Mouse (Mus musculus): ENCODE measurements around the gene Secisbp2. TPM values are rescaled to one million over a fixed set of nuclear protein-coding genes. Genes with fewer than 3 reads are reported as not detected.

Gene Secisbp2
- polyA plus RNA-seq, 1 experiment, result 21.3 TPM

DNA sequence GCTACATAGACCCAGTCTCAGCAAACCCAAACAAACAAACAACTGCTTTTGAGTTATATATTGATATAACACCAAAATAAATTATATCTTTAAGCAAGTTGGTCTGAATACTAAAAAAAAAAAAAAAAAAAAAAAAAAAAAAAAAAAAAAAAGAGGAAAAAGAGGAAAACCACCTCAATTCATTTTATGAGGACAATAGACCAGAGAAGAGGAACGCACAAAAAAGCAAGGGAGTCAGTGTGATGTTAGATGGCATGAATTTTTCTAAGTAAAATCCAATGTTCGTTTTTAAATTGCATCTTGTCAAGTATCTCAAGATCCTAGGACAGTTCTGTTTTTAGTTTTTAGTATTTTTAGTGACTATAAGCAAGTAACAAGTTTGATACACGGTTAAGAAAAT is 10.1 kb upstream of the Secisbp2 start:
- no peak for TF ChIP-seq POLR2A (IDR thresholded peaks at IDR 0.05; ENCODE audit: borderline replicate concordance, extremely low read depth, low read depth, low read length)
- TF ChIP-seq CTCF (IDR thresholded peaks at IDR 0.05; ENCODE audit: insufficient read depth, low read length), result no peak
- no peak for DNase-seq
- 82% methylated on average over 3 of the region's 3 CpGs for WGBS
- Histone ChIP-seq H3K4me1 (ENCODE audit: control insufficient read depth, insufficient read depth, low read length) (peaks cover 8% of the 10 kb centered on the region), H3K4me3 (replicated peaks; ENCODE audit: extremely low read depth, low read depth, low read length) (no peak overlapping the region)

DNA sequence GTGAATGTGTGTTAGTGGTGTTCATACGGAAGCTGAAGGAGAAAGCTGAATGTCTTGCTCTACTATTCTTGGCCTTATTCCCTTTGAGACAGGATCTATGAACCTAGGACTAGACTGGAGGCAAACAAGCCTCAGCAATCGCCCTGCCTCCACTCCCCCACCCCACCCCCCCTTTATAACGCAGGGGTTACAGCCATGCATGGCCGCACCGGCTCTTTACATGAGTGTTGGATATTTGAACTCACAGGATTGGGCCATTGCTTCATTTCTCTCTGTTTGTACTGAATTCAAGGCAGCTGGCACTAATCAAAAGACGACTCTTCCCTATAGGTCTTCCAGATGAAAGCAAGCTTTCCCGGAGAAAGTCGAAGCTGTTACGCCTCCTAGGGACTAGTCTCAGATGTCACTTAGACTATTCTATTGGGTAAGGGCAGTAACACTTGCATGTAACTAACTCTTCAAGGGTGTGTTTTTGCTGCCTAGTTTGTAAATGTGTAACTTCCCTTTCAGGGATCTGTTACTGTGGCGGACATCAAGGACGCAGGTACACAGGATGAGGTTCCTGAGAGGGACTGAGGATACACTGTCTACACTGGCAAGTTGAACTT is 9.2 kb upstream of the Secisbp2 start:
- TF ChIP-seq POLR2A (IDR thresholded peaks at IDR 0.05; ENCODE audit: borderline replicate concordance, extremely low read depth, low read depth, low read length), result no peak
- no peak for TF ChIP-seq CTCF (IDR thresholded peaks at IDR 0.05; ENCODE audit: insufficient read depth, low read length)
- 37% methylated on average over 11 of the region's 11 CpGs for WGBS
- no peak overlapping the region for H3K4me3 ChIP-seq (replicated peaks; ENCODE audit: extremely low read depth, low read depth, low read length)
- H3K4me1 ChIP-seq (ENCODE audit: control insufficient read depth, insufficient read depth, low read length), result peaks cover 8% of the 10 kb centered on the region
- DNase-seq, result no peak

- H3K4me1 ChIP-seq (ENCODE audit: control insufficient read depth, insufficient read depth, low read length), result peaks cover 8% of the 10 kb centered on the region
- peak overlapping the region; percentile 59 for H3K4me3 ChIP-seq (replicated peaks; ENCODE audit: extremely low read depth, low read depth, low read length)
- no peak for DNase-seq
- TF ChIP-seq CTCF (IDR thresholded peaks at IDR 0.05; ENCODE audit: insufficient read depth, low read length) (no peak), POLR2A (IDR thresholded peaks at IDR 0.05; ENCODE audit: borderline replicate concordance, extremely low read depth, low read depth, low read length) (no peak)
- 42% methylated on average over 20 of the region's 20 CpGs for WGBS
Observed at GRCm38 (mm10) chr13:51643924-51644828, 7.3 kb upstream of the Secisbp2 start.

DNA sequence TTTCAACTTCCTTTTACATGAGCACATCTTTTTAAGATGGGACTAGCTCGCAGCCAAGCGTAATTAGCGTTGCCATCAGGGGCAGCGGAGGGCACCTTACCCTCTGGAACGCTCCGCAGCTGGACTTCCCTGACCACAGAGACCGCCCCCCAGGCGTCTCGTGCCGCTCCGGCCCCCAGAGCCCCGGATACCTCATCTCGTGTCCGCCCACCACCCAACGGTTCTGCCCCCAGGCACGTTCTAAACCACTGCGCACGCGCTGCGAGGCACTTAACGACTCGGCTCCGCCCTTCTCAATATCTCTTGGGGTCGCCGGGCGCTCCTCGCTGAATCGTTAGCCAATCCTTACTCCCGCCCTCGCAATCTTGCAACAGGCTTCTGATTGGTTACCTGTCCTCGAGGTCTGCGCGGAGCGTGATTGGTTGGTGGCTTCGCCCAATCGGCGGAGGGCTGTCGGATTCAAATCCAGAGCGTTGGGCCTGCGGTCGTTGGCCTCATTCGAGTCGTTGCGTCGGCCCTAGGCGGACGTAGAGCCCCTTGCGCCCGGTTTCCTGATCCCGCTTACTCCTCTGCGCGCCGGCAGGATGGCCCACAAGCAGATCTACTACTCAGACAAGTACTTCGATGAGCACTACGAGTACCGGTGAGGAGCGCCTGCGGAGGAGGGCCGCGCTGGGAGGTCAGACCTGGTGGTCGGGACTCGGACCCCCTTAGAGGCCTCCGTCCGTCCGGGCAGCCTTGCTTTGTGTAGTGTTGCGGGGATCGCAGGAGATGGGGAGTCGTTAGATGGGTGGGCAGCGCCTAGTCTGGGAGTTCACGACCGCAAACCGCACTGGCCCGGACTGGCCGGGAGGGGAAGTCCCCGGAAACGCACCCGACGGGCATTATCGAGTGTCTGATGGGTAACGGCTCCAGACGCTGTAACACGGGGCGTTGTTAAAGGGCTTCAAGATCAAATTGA is 6.4 kb upstream of the Secisbp2 start, which contains the start of gene Cks2:
Gene Cks2 (plus strand): TSS at position 404 of the 961 bp plus-strand sequence.
- under 1% methylated on average over 83 of the region's 83 CpGs for WGBS
- peak within 1 kb of the TSS; percentile 60 for H3K4me3 ChIP-seq (replicated peaks; ENCODE audit: extremely low read depth, low read depth, low read length)
- H3K4me1 ChIP-seq (ENCODE audit: control insufficient read depth, insufficient read depth, low read length), result peaks cover 8% of the 10 kb centered on the region
- DNase-seq, result peak; percentile 96
- no peak for TF ChIP-seq CTCF (IDR thresholded peaks at IDR 0.05; ENCODE audit: insufficient read depth, low read length)
- TF ChIP-seq POLR2A (IDR thresholded peaks at IDR 0.05; ENCODE audit: borderline replicate concordance, extremely low read depth, low read depth, low read length), result peak; percentile 60; the same call in 1 of the 2 replicates

- Histone ChIP-seq H3K4me3 (replicated peaks; ENCODE audit: extremely low read depth, low read depth, low read length) (peak overlapping the region; percentile 60), H3K4me1 (ENCODE audit: control insufficient read depth, insufficient read depth, low read length) (peaks cover 9% of the 10 kb centered on the region)
- 2% methylated on average over 7 of the region's 7 CpGs for WGBS
- no peak for DNase-seq
- TF ChIP-seq POLR2A (IDR thresholded peaks at IDR 0.05; ENCODE audit: borderline replicate concordance, extremely low read depth, low read depth, low read length) (no peak), CTCF (IDR thresholded peaks at IDR 0.05; ENCODE audit: insufficient read depth, low read length) (no peak)
Observed at GRCm38 (mm10) chr13:51645872-51646271, 5.6 kb upstream of the Secisbp2 start.

- Histone ChIP-seq H3K4me1 (ENCODE audit: control insufficient read depth, insufficient read depth, low read length) (peaks cover 11% of the 10 kb centered on the region), H3K4me3 (replicated peaks; ENCODE audit: extremely low read depth, low read depth, low read length) (no peak overlapping the region)
- 15% methylated on average over 3 of the region's 3 CpGs for WGBS
- DNase-seq, result no peak
- TF ChIP-seq CTCF (IDR thresholded peaks at IDR 0.05; ENCODE audit: insufficient read depth, low read length) (no peak), POLR2A (IDR thresholded peaks at IDR 0.05; ENCODE audit: borderline replicate concordance, extremely low read depth, low read depth, low read length) (no peak)
Observed at GRCm38 (mm10) chr13:51646362-51647027, 5.0 kb upstream of the Secisbp2 start.

DNA sequence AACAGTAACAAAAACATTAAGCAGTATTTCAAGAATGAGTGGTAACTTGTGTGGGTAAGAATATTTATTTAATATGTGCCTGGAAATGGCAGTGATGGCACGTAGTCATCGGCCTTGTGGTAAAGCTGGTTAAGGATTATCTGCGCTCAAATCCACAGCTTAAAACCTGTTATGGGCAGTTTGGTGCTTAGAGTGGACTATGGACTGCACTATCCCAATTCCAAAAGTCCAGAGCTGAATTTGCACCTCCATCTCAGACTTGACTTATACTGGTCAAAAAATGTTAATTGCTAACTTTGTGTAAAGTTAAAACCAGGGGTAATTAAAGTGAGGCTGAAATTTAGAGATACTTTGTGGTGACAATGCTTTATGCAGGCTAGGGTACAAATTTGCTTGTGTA is 3.7 kb upstream of the Secisbp2 start:
- H3K4me1 ChIP-seq (ENCODE audit: control insufficient read depth, insufficient read depth, low read length), result peaks cover 14% of the 10 kb centered on the region
- TF ChIP-seq CTCF (IDR thresholded peaks at IDR 0.05; ENCODE audit: insufficient read depth, low read length), result no peak
- TF ChIP-seq POLR2A (IDR thresholded peaks at IDR 0.05; ENCODE audit: borderline replicate concordance, extremely low read depth, low read depth, low read length), result no peak
- 81% methylated on average over 3 of the region's 3 CpGs for WGBS
- no peak overlapping the region for H3K4me3 ChIP-seq (replicated peaks; ENCODE audit: extremely low read depth, low read depth, low read length)
- DNase-seq, result no peak

DNA sequence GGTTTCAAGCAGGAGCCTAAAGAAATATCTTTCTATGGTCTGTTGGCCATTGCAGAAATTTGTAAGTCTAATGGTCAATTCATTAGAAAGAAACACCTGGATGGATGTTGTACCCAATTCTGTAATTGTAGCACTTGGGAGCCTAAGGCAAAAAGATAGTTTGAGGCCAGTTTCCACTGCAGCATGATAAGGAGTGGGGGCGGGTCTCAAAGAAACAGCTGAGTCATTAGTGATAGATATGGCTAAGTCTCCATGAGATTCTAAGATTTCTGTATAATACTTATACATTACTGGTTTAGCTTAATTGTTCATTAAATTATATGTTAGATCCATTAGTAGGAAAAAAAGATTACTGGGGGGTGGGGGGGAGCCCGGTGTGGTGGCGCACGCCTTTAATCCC is 3.3 kb upstream of the Secisbp2 start:
- DNase-seq, result no peak
- no peak for TF ChIP-seq POLR2A (IDR thresholded peaks at IDR 0.05; ENCODE audit: borderline replicate concordance, extremely low read depth, low read depth, low read length)
- TF ChIP-seq CTCF (IDR thresholded peaks at IDR 0.05; ENCODE audit: insufficient read depth, low read length), result no peak
- H3K4me3 ChIP-seq (replicated peaks; ENCODE audit: extremely low read depth, low read depth, low read length), result no peak overlapping the region
- H3K4me1 ChIP-seq (ENCODE audit: control insufficient read depth, insufficient read depth, low read length), result peaks cover 14% of the 10 kb centered on the region
- 84% methylated on average over 4 of the region's 4 CpGs for WGBS

Data from lung, adult 2 months (tissue).